Mouse (Mus musculus) forebrain, embryonic 11.5 days (tissue): ENCODE data around the gene Fam131a. TPM values are rescaled to one million over a fixed set of nuclear protein-coding genes. Genes with fewer than 3 reads are reported as not detected.

Experiments used
- ATAC-seq: fragments of 200-750 bp; cut with Nextera tagmentation; replicated peaks from 2 replicates; pipeline ENCODE4 v1.8.0; 2017; ENCODE audit warnings: moderate TSS enrichment; ENCODE audit not compliant: low FRiP score
- DNase-seq: peaks from one replicate; pipeline ENCODE4 v3.0.0-alpha.2; 2017; ENCODE audit warnings: low spot score
- H3K27ac ChIP-seq: fragments of 300-500 bp; sonication (generic); 2 replicates; pipeline ENCODE4 v1.5.1; 2014; ENCODE audit warnings: low read depth, low read length
- H3K27me3 ChIP-seq: fragments of 300-500 bp; sonication (generic); 2 replicates; pipeline ENCODE4 v1.6.1; 2014; ENCODE audit warnings: mild to moderate bottlenecking, low read length, mixed read lengths; ENCODE audit not compliant: control insufficient read depth, insufficient read depth
- H3K36me3 ChIP-seq: fragments of 300-500 bp; sonication (generic); 2 replicates; pipeline ENCODE4 v1.6.1; 2014; ENCODE audit warnings: mild to moderate bottlenecking, low read length, moderate library complexity, mixed read lengths; ENCODE audit not compliant: control insufficient read depth, insufficient read depth
- H3K4me1 ChIP-seq: fragments of 300-500 bp; sonication (generic); replicated peaks from 2 replicates; pipeline ENCODE4 v1.6.1; 2014; ENCODE audit warnings: low read length, mixed read lengths; ENCODE audit not compliant: control insufficient read depth, insufficient read depth
- H3K4me2 ChIP-seq: fragments of 300-500 bp; sonication (generic); 2 replicates; pipeline ENCODE4 v1.6.1; 2014; ENCODE audit warnings: low read depth, mild to moderate bottlenecking, low read length, moderate library complexity, mixed read lengths; ENCODE audit not compliant: severe bottlenecking
- H3K4me3 ChIP-seq: fragments of 300-500 bp; sonication (generic); 2 replicates; pipeline ENCODE4 v1.5.1; 2014; ENCODE audit warnings: low read depth, low read length
- H3K9ac ChIP-seq: fragments of 300-500 bp; sonication (generic); 2 replicates; pipeline ENCODE4 v1.6.1; 2014; ENCODE audit warnings: low read length
- H3K9me3 ChIP-seq: fragments of 300-500 bp; sonication (generic); 2 replicates; pipeline ENCODE4 v1.6.1; 2016; ENCODE audit warnings: low read length, mixed read lengths; ENCODE audit not compliant: control insufficient read depth
- WGBS: fragments of 180-500 bp; shearing (Covaris S2); extraction: QIAGEN DNeasy Blood & Tissue Kit; methylation state at CpG from one replicate; pipeline ENCODE4 v1.1.7; 2014; 5-methylcytosine and 5-hydroxymethylcytosine counted together
- polyA plus RNA-seq: library from polyadenylated mRNA; unstranded; fragments of >200 nt; fragmentation: Nextera tagmentation; extraction: Ambion mirVana; gene quantifications from 2 replicates; pipeline ENCODE4 v1.2.1, GENCODE M21; 2014

Fam131a gene
- polyA plus RNA-seq, 1 experiment from 2014 or later, result 15.2 TPM

DNA sequence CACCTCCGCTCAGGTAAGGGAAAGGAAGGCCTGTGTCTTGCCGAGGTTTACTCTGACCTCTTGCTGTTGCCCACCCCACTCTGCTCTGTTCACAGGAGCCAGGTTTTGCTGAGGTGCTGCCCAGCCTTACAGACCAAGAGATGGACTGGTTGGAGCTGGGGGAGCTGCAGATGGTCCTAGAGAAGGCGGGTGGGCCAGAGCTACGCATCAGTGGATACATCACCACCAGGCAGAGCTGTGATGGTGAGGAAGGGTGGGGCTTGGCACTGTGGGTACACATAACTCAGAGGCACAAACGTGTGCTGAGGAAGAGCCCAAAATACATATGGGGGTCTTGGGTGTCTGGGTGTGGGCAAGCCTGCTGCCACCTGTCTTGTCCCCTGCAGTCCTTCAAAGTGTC lies 42.6 kb downstream of the Fam131a start:
- H3K9ac ChIP-seq, result no peak overlapping the region
- no peak overlapping the region for H3K27ac ChIP-seq
- no peaks in the 10 kb centered on the region for H3K9me3 ChIP-seq
- H3K27me3 ChIP-seq, result peaks cover 23% of the 10 kb centered on the region
- H3K4me1 ChIP-seq, result peaks cover 15% of the 10 kb centered on the region; the same call in 1 of the 2 replicates
- H3K36me3 ChIP-seq, result no peaks in the 10 kb centered on the region
- ATAC-seq (no peak), DNase-seq (no peak)
- no peak overlapping the region for H3K4me3 ChIP-seq
- 80% methylated on average over 5 of the region's 5 CpGs for WGBS
- H3K4me2 ChIP-seq, result no peak overlapping the region

DNA sequence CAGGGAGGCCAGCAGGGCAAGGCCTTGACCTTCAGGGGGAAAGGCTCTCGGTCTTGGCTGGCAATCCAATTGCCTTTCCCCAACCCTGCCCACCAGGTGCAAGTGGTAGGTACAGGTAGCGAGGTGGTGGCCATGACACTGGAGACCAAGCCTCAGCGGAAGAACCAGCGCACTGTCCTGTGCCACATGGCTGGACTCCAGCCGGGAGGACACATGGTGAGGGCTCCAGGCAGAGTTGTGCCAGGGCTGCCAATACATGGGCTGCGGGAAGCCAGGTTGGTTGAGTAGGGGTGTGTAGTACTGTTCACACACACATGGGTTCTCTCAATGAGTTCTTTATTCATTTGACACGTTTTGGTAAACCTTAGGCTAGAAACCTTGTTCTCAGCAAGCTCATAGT lies 43.1 kb downstream of the Fam131a start:
- H3K4me2 ChIP-seq, result no peak overlapping the region
- no peak overlapping the region for H3K27ac ChIP-seq
- WGBS, result 85% methylated on average over 7 of the region's 7 CpGs
- H3K4me1 ChIP-seq, result peaks cover 15% of the 10 kb centered on the region; the same call in 1 of the 2 replicates
- DNase-seq, result no peak
- ATAC-seq, result no peak
- H3K9me3 ChIP-seq, result no peaks in the 10 kb centered on the region
- H3K36me3 ChIP-seq, result no peaks in the 10 kb centered on the region
- no peak overlapping the region for H3K9ac ChIP-seq
- H3K27me3 ChIP-seq, result peaks cover 23% of the 10 kb centered on the region
- no peak overlapping the region for H3K4me3 ChIP-seq

DNA sequence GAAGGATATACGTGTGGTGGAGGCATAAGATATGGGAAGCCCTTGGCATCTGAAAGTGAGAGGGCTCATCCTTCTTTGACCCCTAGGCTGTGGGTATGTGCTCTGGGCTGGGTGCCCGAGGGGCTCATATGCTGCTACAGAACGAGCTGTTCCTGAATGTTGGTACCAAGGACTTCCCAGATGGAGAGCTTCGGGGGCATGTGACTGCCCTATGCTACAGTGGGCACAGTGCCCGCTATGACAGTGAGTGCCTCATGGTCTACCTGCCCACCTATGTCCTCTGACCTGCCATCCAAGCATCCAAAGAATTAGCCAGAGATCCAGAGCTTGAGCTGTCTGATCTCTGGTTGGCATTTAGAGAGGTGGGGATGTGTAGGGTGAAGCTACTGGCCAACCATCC lies 43.8 kb downstream of the Fam131a start:
- Histone ChIP-seq H3K9ac (no peak overlapping the region), H3K4me3 (no peak overlapping the region), H3K9me3 (no peaks in the 10 kb centered on the region), H3K36me3 (no peaks in the 10 kb centered on the region), H3K27me3 (peaks cover 23% of the 10 kb centered on the region), H3K27ac (no peak overlapping the region), H3K4me1 (peaks cover 15% of the 10 kb centered on the region; the same call in 1 of the 2 replicates), H3K4me2 (no peak overlapping the region)
- 88% methylated on average over 5 of the region's 5 CpGs for WGBS
- ATAC-seq (no peak), DNase-seq (no peak)

GRCm38 (mm10) chr16:20739845-20740244 lies 46.8 kb downstream of the Fam131a start:
- DNase-seq, result no peak
- H3K4me2 ChIP-seq, result no peak overlapping the region
- 97% methylated on average over 9 of the region's 9 CpGs for WGBS

DNA sequence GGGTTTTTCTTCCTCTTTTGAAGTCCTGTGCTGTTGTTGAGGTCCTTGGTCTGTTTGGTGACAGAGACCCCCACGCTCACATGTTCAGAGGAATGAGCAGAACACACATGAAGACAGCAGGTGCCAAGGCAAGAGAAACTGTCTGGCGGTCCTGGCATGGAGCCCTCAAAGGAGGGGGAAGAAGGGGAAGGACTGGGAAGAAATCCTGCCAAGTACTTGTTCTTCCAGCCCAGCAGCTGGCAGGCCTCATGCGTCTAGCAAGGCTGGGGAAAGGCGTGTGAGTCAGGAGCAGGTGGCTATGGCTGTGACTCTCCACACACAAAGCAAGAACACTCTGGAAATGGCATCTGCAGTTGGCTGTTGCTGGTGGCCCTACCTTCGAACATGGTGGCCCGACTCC lies 53.6 kb downstream of the Fam131a start:
- H3K4me3 ChIP-seq, result no peak overlapping the region
- no peak overlapping the region for H3K9ac ChIP-seq
- H3K27ac ChIP-seq, result no peak overlapping the region

More at GRCm38 (mm10) chr16:20739845-20740244, 46.8 kb downstream of the Fam131a start:
- Histone ChIP-seq H3K9ac (no peak overlapping the region), H3K36me3 (no peaks in the 10 kb centered on the region), H3K9me3 (no peaks in the 10 kb centered on the region), H3K4me3 (no peak overlapping the region), H3K27ac (no peak overlapping the region), H3K27me3 (peaks cover 7% of the 10 kb centered on the region), H3K4me1 (no peaks in the 10 kb centered on the region)
- ATAC-seq, result no peak

GRCm38 (mm10) chr16:20750518-20750917 lies 57.5 kb downstream of the Fam131a start:
- Histone ChIP-seq H3K4me3 (no peak overlapping the region), H3K27ac (no peak overlapping the region), H3K9ac (no peak overlapping the region), H3K4me1 (no peaks in the 10 kb centered on the region), H3K4me2 (no peak overlapping the region), H3K36me3 (no peaks in the 10 kb centered on the region), H3K27me3 (no peaks in the 10 kb centered on the region), H3K9me3 (no peaks in the 10 kb centered on the region)
- 59% methylated on average over 8 of the region's 8 CpGs for WGBS
- DNase-seq (no peak), ATAC-seq (no peak)

More for the DNA sequence above, 53.6 kb downstream of the Fam131a start:
- no peaks in the 10 kb centered on the region for H3K27me3 ChIP-seq
- H3K4me2 ChIP-seq, result no peak overlapping the region
- H3K36me3 ChIP-seq, result no peaks in the 10 kb centered on the region
- 87% methylated on average over 6 of the region's 6 CpGs for WGBS
- no peaks in the 10 kb centered on the region for H3K4me1 ChIP-seq
- no peaks in the 10 kb centered on the region for H3K9me3 ChIP-seq
- DNase-seq, result no peak
- ATAC-seq, result no peak

Other genes starting within 250 kb of the Fam131a start
- gene Eif2b5, start 194.4 kb upstream of the Fam131a start, polyA plus RNA-seq, result 135 and 138 TPM in 2 replicates
- 42.8 and 45.4 TPM in 2 replicates for gene Dvl3, start 176.3 kb upstream of the Fam131a start, polyA plus RNA-seq
- gene Ap2m1, start 157.8 kb upstream of the Fam131a start, polyA plus RNA-seq, result 797 and 824 TPM in 2 replicates
- 51.6 and 55.9 TPM in 2 replicates for gene Abcf3, start 144.7 kb upstream of the Fam131a start, polyA plus RNA-seq
- gene Vwa5b2, start 103.8 kb upstream of the Fam131a start, polyA plus RNA-seq, result 0.80 and 1.4 TPM in 2 replicates
- gene Eef1akmt4, start 81.6 kb upstream of the Fam131a start, polyA plus RNA-seq, result 28.2 and 30.8 TPM in 2 replicates
- 0.68 TPM in 1 of 2 replicates, not detected in the other for gene Gm49333, start 81.6 kb upstream of the Fam131a start, polyA plus RNA-seq
- gene Alg3, start 81.5 kb upstream of the Fam131a start, polyA plus RNA-seq, result 46.9 and 58.9 TPM in 2 replicates
- gene Camk2n2, start 72.0 kb upstream of the Fam131a start, polyA plus RNA-seq, result 5.0 and 5.3 TPM in 2 replicates
- 4.9 and 5.6 TPM in 2 replicates for gene Ece2, start 63.4 kb upstream of the Fam131a start, polyA plus RNA-seq
- 469 and 503 TPM in 2 replicates for gene Psmd2, start 41.6 kb upstream of the Fam131a start, polyA plus RNA-seq
- gene Eif4g1, start 24.9 kb upstream of the Fam131a start, polyA plus RNA-seq, result 186 and 187 TPM in 2 replicates
- gene Polr2h, start 24.4 kb downstream of the Fam131a start, polyA plus RNA-seq, result 116 and 121 TPM in 2 replicates
- gene Clcn2, start 24.5 kb downstream of the Fam131a start, polyA plus RNA-seq, result 16.5 and 20.5 TPM in 2 replicates
- 1.9 and 2.3 TPM in 2 replicates for gene Chrd, start 39.9 kb downstream of the Fam131a start, polyA plus RNA-seq
- 0.24 and 0.51 TPM in 2 replicates for gene Thpo, start 41.3 kb downstream of the Fam131a start, polyA plus RNA-seq